Mouse (Mus musculus): ENCODE measurements at regions not wholly inside any gene's neighbourhood (a gene's known extent, or its start where the extent isn't known, plus 50 kb on each side); places are given as distances from the start of the nearest gene placed in this dataset.
A peak's percentile ranks its signal among the peaks of the same experiment; 100 is the strongest.

GRCm38 (mm10) chr17:76205082-76205481 lies 653.3 kb upstream of the Fam98a start:
- no peaks in the 10 kb centered on the region for H3K9me3 ChIP-seq (replicated peaks)
- H3K4me1 ChIP-seq = no peaks in the 10 kb centered on the region
- H3K4me3 ChIP-seq (replicated peaks) = no peak overlapping the region
- no peak for ATAC-seq (replicated peaks; ENCODE audit: low FRiP score)
- no peaks in the 10 kb centered on the region for H3K36me3 ChIP-seq
- no peak overlapping the region for H3K27ac ChIP-seq
- no peaks in the 10 kb centered on the region for H3K27me3 ChIP-seq
- H3K9ac ChIP-seq = no peak overlapping the region
- no peak overlapping the region for H3K4me2 ChIP-seq

GRCm38 (mm10) chr17:76184813-76185212 lies 633.1 kb upstream of the Fam98a start:
- Histone ChIP-seq H3K4me1 (no peaks in the 10 kb centered on the region), H3K9ac (no peak overlapping the region), H3K4me3 (replicated peaks) (no peak overlapping the region), H3K36me3 (no peaks in the 10 kb centered on the region), H3K27ac (no peak overlapping the region), H3K9me3 (replicated peaks) (no peaks in the 10 kb centered on the region), H3K4me2 (no peak overlapping the region), H3K27me3 (no peaks in the 10 kb centered on the region)
- WGBS = 67% methylated on average over 2 of the region's 2 CpGs
- no peak for ATAC-seq (replicated peaks; ENCODE audit: low FRiP score)

DNA sequence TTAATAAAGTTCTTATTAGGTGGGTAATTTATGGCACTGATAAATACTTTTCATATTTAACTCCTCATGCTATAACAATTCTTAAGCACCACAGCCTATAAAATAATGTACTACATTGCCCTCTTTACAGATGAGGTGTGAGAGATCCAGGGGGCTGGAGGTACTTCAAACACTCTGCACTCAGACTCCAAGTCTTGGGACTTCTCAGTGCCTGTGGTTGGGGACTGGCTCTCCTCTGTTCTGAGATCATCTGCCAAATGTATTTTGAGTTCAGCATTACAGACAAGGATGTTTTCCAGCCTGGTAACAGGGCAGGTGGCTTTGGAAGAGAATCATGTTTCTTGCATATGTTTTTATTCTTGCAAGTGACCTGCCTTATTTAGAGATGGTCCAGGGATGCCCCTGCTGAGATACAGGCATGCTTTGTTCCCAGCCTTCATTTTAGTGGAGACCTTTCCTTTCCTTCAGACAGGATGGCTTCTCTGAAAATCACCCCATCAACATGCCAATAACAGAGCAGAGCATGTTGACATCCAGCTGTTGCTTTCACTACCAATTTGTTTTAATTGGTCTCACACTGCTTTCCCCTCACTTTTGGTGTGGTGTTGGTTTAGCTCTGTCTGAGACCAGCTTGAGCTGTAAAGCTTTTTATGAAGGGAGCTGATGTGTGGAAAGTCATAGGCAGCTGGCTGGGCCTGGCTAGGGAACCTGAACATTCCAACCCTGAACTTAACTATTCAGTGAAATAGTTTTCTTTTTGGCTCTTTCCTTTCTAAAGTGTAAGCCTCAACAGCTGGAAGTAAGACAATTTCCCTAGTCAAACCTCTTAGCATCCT lies 585.1 kb upstream of the Fam98a start:
- H3K27me3 ChIP-seq = no peaks in the 10 kb centered on the region

DNA sequence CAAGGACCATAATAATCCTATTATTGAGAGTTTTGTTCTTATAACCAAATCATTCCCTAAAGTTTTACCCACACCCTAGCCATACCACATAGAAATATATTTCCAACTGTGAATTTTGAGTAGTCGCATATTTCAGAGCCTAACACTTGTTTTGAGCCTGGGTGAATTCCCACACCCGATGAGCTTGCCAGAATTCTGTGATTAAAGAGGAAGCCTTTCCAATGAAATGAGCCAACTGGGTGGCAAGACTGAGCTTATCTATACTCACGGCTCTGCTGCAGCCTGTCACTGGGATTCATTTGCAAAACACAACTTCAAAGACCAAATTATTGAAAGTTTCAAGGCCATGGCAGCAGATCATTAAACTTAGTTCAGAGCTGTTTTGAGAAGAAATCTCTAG lies 582.3 kb upstream of the Fam98a start:
- H3K4me3 ChIP-seq (replicated peaks) = no peak overlapping the region
- no peaks in the 10 kb centered on the region for H3K9me3 ChIP-seq (replicated peaks)
- H3K27ac ChIP-seq = no peak overlapping the region
- WGBS = 65% methylated on average over 3 of the region's 3 CpGs
- H3K27me3 ChIP-seq = no peaks in the 10 kb centered on the region
- H3K36me3 ChIP-seq = no peaks in the 10 kb centered on the region
- ATAC-seq (replicated peaks; ENCODE audit: low FRiP score) = no peak
- no peaks in the 10 kb centered on the region for H3K4me1 ChIP-seq
- H3K9ac ChIP-seq = no peak overlapping the region
- no peak overlapping the region for H3K4me2 ChIP-seq

More for the DNA sequence above, 585.1 kb upstream of the Fam98a start:
- Histone ChIP-seq H3K4me1 (no peaks in the 10 kb centered on the region), H3K9ac (no peak overlapping the region), H3K36me3 (no peaks in the 10 kb centered on the region), H3K4me2 (no peak overlapping the region), H3K4me3 (replicated peaks) (no peak overlapping the region), H3K9me3 (replicated peaks) (no peaks in the 10 kb centered on the region), H3K27ac (no peak overlapping the region)
- ATAC-seq (replicated peaks; ENCODE audit: low FRiP score) = no peak

GRCm38 (mm10) chr17:76125260-76125659 lies 573.5 kb upstream of the Fam98a start:
- Histone ChIP-seq H3K4me2 (no peak overlapping the region), H3K9me3 (replicated peaks) (no peaks in the 10 kb centered on the region), H3K27ac (no peak overlapping the region), H3K4me1 (no peaks in the 10 kb centered on the region), H3K36me3 (no peaks in the 10 kb centered on the region), H3K27me3 (no peaks in the 10 kb centered on the region), H3K9ac (no peak overlapping the region), H3K4me3 (replicated peaks) (no peak overlapping the region)
- no peak for ATAC-seq (replicated peaks; ENCODE audit: low FRiP score)
- WGBS = 84% methylated on average over 5 of the region's 5 CpGs

- Histone ChIP-seq H3K9ac (no peak overlapping the region), H3K9me3 (replicated peaks) (no peaks in the 10 kb centered on the region), H3K4me1 (no peaks in the 10 kb centered on the region), H3K4me2 (no peak overlapping the region), H3K4me3 (replicated peaks) (no peak overlapping the region), H3K36me3 (no peaks in the 10 kb centered on the region), H3K27ac (no peak overlapping the region), H3K27me3 (no peaks in the 10 kb centered on the region)
- 74% methylated on average over 9 of the region's 9 CpGs for WGBS
- no peak for ATAC-seq (replicated peaks; ENCODE audit: low FRiP score)
These were observed 559.8 kb upstream of the Fam98a start for GRCm38 (mm10) chr17:76111315-76112195.

GRCm38 (mm10) chr17:76110856-76111255 lies 559.1 kb upstream of the Fam98a start:
- Histone ChIP-seq H3K4me3 (replicated peaks) (no peak overlapping the region), H3K36me3 (no peaks in the 10 kb centered on the region), H3K4me2 (no peak overlapping the region), H3K9me3 (replicated peaks) (no peaks in the 10 kb centered on the region), H3K27ac (no peak overlapping the region), H3K4me1 (no peaks in the 10 kb centered on the region), H3K27me3 (no peaks in the 10 kb centered on the region), H3K9ac (no peak overlapping the region)
- 94% methylated on average over 1 of the region's 1 CpGs for WGBS
- no peak for ATAC-seq (replicated peaks; ENCODE audit: low FRiP score)

DNA sequence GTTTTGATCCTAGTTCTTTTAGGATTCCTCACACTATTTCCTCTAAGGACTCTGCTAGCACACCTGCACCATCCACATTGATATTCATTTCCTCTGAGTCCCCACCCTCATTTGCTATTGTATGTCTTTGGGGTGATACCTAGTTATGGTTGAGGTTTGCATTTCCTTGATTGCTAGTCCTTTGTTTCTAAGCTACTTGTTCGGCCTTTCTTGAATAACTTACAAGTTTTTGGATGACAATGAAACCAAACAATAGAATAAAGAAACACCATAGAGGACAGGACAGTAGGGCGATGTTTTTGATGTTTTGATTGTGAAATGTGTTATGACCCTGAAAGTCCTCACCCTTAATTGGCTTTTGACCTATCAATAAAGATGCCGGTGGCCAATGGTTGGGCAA lies 531.8 kb upstream of the Fam98a start:
- no peak overlapping the region for H3K4me2 ChIP-seq
- H3K4me3 ChIP-seq (replicated peaks) = no peak overlapping the region
- WGBS = 90% methylated on average over 3 of the region's 3 CpGs
- no peaks in the 10 kb centered on the region for H3K36me3 ChIP-seq
- H3K27ac ChIP-seq = no peak overlapping the region
- H3K9ac ChIP-seq = no peak overlapping the region
- no peaks in the 10 kb centered on the region for H3K27me3 ChIP-seq
- H3K9me3 ChIP-seq (replicated peaks) = no peaks in the 10 kb centered on the region
- no peak for ATAC-seq (replicated peaks; ENCODE audit: low FRiP score)
- H3K4me1 ChIP-seq = no peaks in the 10 kb centered on the region

GRCm38 (mm10) chr17:76081780-76082179 lies 530.0 kb upstream of the Fam98a start:
- Histone ChIP-seq H3K36me3 (no peaks in the 10 kb centered on the region), H3K9me3 (replicated peaks) (no peaks in the 10 kb centered on the region), H3K4me2 (no peak overlapping the region), H3K4me3 (replicated peaks) (no peak overlapping the region), H3K27me3 (no peaks in the 10 kb centered on the region), H3K27ac (no peak overlapping the region), H3K9ac (no peak overlapping the region), H3K4me1 (no peaks in the 10 kb centered on the region)
- WGBS = 81% methylated on average over 2 of the region's 2 CpGs
- ATAC-seq (replicated peaks; ENCODE audit: low FRiP score) = no peak

GRCm38 (mm10) chr17:76046438-76046837 lies 494.7 kb upstream of the Fam98a start:
- H3K27me3 ChIP-seq = no peaks in the 10 kb centered on the region
- ATAC-seq (replicated peaks; ENCODE audit: low FRiP score) = peak; percentile 77
- H3K4me3 ChIP-seq (replicated peaks) = no peak overlapping the region
- WGBS = 35% methylated on average over 1 of the region's 1 CpGs
- no peaks in the 10 kb centered on the region for H3K4me1 ChIP-seq
- no peak overlapping the region for H3K27ac ChIP-seq
- H3K9me3 ChIP-seq (replicated peaks) = no peaks in the 10 kb centered on the region
- H3K9ac ChIP-seq = no peak overlapping the region
- no peaks in the 10 kb centered on the region for H3K36me3 ChIP-seq
- no peak overlapping the region for H3K4me2 ChIP-seq

DNA sequence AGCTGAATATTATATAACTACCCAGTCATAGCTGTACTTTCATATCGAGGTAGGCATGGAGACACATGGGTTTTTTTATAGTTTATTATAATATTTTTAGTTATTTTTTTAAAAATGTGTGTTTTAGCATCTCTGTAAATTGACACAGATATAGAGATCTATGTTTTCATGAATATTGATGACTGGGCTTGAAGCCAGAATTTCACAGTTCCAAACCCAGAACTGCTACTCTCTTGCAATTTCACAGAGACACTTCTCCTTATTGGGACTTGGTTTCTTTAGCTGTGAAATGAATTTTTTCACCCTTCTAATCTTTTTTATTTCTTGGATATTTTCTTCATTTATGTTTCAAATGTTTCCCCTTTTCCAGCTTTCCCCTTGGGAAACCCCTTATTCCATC lies 481.0 kb upstream of the Fam98a start:
- H3K4me1 ChIP-seq = no peaks in the 10 kb centered on the region
- H3K9me3 ChIP-seq (replicated peaks) = no peaks in the 10 kb centered on the region
- 82% methylated on average over 1 of the region's 1 CpGs for WGBS
- ATAC-seq (replicated peaks; ENCODE audit: low FRiP score) = no peak
- no peaks in the 10 kb centered on the region for H3K36me3 ChIP-seq
- H3K27me3 ChIP-seq = no peaks in the 10 kb centered on the region
- H3K9ac ChIP-seq = no peak overlapping the region
- H3K27ac ChIP-seq = no peak overlapping the region
- H3K4me3 ChIP-seq (replicated peaks) = no peak overlapping the region
- no peak overlapping the region for H3K4me2 ChIP-seq

GRCm38 (mm10) chr17:76008011-76008410 lies 456.3 kb upstream of the Fam98a start:
- H3K4me3 ChIP-seq (replicated peaks) = no peak overlapping the region
- no peak overlapping the region for H3K9ac ChIP-seq
- no peak overlapping the region for H3K4me2 ChIP-seq
- 82% methylated on average over 1 of the region's 1 CpGs for WGBS
- no peak for ATAC-seq (replicated peaks; ENCODE audit: low FRiP score)
- no peaks in the 10 kb centered on the region for H3K36me3 ChIP-seq
- H3K27ac ChIP-seq = no peak overlapping the region
- no peaks in the 10 kb centered on the region for H3K27me3 ChIP-seq
- no peaks in the 10 kb centered on the region for H3K4me1 ChIP-seq
- no peaks in the 10 kb centered on the region for H3K9me3 ChIP-seq (replicated peaks)
